Mouse (Mus musculus): ENCODE measurements around the gene Tmem185b.

Tmem185b gene

DNA sequence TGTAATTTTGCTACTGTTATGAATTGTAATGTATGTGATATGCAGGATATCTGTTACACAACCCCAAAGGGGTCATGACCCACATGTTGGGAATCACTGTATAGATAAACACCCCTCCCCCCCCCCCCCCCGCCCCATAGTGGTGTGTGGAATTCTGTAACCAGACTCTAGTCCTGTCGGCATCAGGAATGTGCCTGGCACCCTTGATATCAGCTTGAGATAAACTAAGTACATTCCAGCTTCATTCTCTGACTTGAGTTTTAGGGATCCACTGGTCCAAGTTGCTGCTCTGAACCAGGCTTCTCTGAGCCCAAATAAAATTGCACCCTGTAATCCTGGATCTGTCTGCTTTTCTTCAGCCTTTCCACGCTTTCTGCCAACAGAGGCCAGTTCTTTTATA lies 15.6 kb downstream of the Tmem185b start:
- no peak for DNase-seq

DNA sequence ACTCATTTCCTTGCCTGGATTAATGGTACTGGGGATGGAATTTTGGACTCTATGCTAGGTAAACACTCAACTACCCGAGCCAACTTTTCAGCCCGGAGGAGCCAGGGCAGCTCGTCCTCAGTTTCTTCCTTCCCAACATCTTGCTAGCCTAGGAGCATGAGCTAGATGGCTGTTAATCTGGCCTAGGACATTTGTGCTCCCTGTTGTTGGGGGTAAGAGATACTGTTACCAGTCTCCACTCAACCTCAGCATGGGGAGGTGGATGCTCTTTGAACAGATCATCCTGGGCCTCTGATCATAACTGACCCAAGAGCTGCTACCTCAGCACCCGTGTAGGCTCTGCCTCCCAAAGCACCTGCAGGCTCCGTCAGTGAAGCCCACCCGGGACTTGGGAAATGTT lies 17.4 kb downstream of the Tmem185b start:
- no peak for DNase-seq

DNA sequence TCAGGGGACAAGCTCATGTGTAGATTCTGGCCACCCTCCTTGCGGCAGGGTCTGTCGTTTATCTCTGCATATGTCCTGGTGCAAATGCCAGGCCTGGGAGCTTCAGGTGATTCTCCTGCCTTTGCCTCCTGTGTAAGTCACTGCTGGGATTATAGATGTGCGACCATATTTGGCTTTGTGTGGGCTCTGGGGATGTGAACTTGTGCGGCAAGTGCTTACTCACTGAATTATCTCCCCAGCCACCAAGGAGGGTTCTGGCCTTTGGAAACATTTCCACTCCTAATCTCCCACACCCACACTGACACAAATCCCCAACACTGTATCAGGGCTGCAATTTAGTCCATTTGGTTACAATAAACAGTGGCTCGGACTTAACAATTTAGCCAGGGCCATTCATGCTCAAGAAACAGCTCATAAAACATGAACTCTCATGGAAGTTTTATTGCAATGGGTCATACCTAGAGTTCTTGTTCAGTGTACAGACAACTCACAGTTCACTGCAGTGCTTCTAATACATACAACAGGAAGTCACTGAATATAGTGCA lies 18.7 kb downstream of the Tmem185b start:
- DNase-seq: no peak

GRCm38 (mm10) chr1:119545164-119545563 lies 19.2 kb downstream of the Tmem185b start:
- DNase-seq: no peak

- no peak for DNase-seq
Observed at GRCm38 (mm10) chr1:119545671-119546070, 19.7 kb downstream of the Tmem185b start.

DNA sequence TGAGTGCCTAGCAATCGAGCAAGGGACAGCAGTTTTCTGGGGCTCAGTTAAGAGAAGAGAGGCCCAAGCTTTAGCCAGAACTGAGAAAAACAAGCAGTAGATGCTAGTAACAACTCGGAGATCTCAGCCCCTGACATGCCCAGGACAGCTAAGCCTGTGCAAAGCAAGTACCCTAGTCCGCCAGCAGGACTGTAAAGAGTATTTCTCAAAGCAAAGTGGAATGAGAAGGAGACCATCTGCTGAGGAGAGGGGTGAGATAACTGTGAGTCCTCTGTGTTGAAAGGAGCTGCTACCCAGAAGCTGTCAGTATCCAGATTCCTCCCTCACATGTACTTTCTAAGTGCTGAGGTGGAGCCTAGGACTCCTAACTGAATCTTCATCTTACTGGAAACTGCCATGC lies 20.5 kb downstream of the Tmem185b start:
- DNase-seq: no peak

DNA sequence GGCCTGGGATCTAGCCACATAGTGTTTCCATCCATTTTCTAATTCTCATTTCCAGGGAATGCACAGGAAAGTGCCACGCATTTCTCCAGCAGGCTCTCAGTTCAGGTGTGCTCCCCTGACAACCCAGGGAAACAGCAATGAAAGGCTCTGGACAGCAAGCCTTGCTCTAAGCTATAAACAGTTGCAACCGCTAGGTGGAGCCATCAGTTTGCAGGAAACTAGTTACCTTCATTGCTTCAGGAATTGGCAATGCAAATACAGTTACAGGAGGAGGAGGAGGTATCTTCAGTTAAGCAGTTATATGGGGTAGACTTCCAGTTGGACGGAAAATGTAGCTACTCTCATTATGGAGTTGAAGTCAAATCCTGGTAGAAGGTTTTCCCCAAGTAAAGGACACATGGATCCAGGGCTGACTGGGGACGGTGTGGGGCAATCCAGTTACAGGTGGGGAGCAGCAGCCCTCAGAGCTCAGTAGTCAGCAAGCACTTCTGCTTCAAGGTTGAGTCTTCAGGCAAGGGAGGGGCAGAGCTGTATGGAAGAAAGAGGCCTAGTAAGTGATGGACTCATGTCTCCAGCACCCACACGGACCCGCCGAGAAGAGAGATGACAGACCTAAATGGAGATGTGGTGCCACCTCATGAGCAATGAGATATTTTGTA lies 22.8 kb downstream of the Tmem185b start:
- peak; percentile 76 for DNase-seq

GRCm38 (mm10) chr1:119549327-119549689 lies 23.3 kb downstream of the Tmem185b start:
- no peak for DNase-seq

GRCm38 (mm10) chr1:119550064-119550463 lies 24.1 kb downstream of the Tmem185b start:
- no peak for DNase-seq

GRCm38 (mm10) chr1:119551651-119552050 lies 25.7 kb downstream of the Tmem185b start:
- DNase-seq: no peak

- DNase-seq: no peak
Observed at GRCm38 (mm10) chr1:119555651-119556050, 29.7 kb downstream of the Tmem185b start.

- DNase-seq: no peak
Observed at GRCm38 (mm10) chr1:119557641-119558395, 31.9 kb downstream of the Tmem185b start.

DNA sequence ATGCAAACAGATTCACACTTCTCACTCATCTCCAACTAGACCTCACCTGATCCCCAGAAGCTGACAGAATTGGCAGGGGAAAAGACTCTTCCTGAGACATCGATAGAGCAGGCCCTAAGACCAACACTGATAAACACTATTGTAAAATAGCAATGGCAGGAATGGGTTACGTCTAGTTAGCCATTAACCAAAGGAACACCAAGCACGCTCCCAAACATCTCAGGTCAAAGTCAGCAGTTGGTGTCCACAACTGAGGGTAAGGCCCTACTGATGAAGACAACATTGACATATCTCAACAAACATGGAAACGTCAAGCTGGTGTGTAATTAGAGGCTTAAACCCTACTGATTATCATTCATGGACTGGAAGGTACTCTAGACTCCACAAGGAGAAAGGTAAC lies 39.6 kb downstream of the Tmem185b start:
- no peak for DNase-seq

GRCm38 (mm10) chr1:119570134-119570533 lies 44.2 kb downstream of the Tmem185b start:
- DNase-seq: no peak

Measured in cerebellum, adult 8-10 months (tissue).